Mouse (Mus musculus) brain, embryonic 14.5 days (tissue): Measurements from ENCODE around the gene Gng7. TPM values are rescaled to one million over a fixed set of nuclear protein-coding genes. Genes with fewer than 3 reads are reported as not detected.

ENCODE experiments used
- DNase-seq: peaks from one replicate; pipeline ENCODE4 v3.0.0-alpha.2; 2011; ENCODE audit warnings: low read depth
- CTCF ChIP-seq: fragments of 200-500 bp; IDR thresholded peaks from 2 replicates; pipeline ENCODE4 v1.5.1; 2012; ENCODE audit warnings: inconsistent platforms, mild to moderate bottlenecking, moderate library complexity, borderline replicate concordance; ENCODE audit not compliant: insufficient read depth, insufficient read length; ENCODE audit errors: extremely low read depth
- POLR2A ChIP-seq: fragments of 200-500 bp; IDR thresholded peaks from 2 replicates; pipeline ENCODE4 v1.6.1; 2012; ENCODE audit warnings: mild to moderate bottlenecking, inconsistent platforms, borderline replicate concordance; ENCODE audit not compliant: poor library complexity, insufficient read depth, insufficient read length, severe bottlenecking; ENCODE audit errors: extremely low read depth
- polyA plus RNA-seq: library from polyadenylated mRNA; depleted of rRNA; stranded (reverse); fragments of >200 nt; gene quantifications from 2 replicates; pipeline ENCODE4 v1.2.3, GENCODE M21; 2012

Gng7 gene
- polyA plus RNA-seq, 1 experiment, result 13.3 TPM

GRCm38 (mm10) chr10:81022744-81023143 is 8.0 kb upstream of the Gng7 start:
- DNase-seq, result no peak
- peak; percentile 43; the same call in 1 of the 2 replicates for TF ChIP-seq CTCF
- TF ChIP-seq POLR2A, result no peak

- TF ChIP-seq POLR2A, result no peak
- TF ChIP-seq CTCF, result no peak
- DNase-seq, result no peak
Observed at GRCm38 (mm10) chr10:81021547-81022110, 6.9 kb upstream of the Gng7 start.

- TF ChIP-seq POLR2A, result no peak
- TF ChIP-seq CTCF, result no peak
- no peak for DNase-seq
Observed at GRCm38 (mm10) chr10:81020207-81020606, 5.5 kb upstream of the Gng7 start.

- TF ChIP-seq POLR2A (no peak), CTCF (no peak)
- DNase-seq, result no peak
Observed at GRCm38 (mm10) chr10:81019687-81020086, 4.9 kb upstream of the Gng7 start.

GRCm38 (mm10) chr10:81018326-81018725 is 3.6 kb upstream of the Gng7 start:
- DNase-seq, result no peak
- no peak for TF ChIP-seq POLR2A
- no peak for TF ChIP-seq CTCF

- peak; percentile 79 for TF ChIP-seq CTCF
- TF ChIP-seq POLR2A, result no peak
- peak; percentile 47 for DNase-seq
Observed at GRCm38 (mm10) chr10:81016645-81017044, 1.9 kb upstream of the Gng7 start.

- DNase-seq, result no peak
- TF ChIP-seq POLR2A (no peak), CTCF (no peak)
Observed at GRCm38 (mm10) chr10:81015666-81016065, 921 bp upstream of the Gng7 start.

- DNase-seq, result peak; percentile 64
- TF ChIP-seq CTCF, result no peak
- TF ChIP-seq POLR2A, result no peak
Observed at GRCm38 (mm10) chr10:81010851-81011250, 3.9 kb downstream of the Gng7 start.

GRCm38 (mm10) chr10:81007240-81007639 is 7.5 kb downstream of the Gng7 start:
- DNase-seq, result no peak
- no peak for TF ChIP-seq CTCF
- no peak for TF ChIP-seq POLR2A

GRCm38 (mm10) chr10:81006005-81006677 is 8.6 kb downstream of the Gng7 start:
- DNase-seq, result no peak
- TF ChIP-seq CTCF, result no peak
- no peak for TF ChIP-seq POLR2A

GRCm38 (mm10) chr10:81001161-81001560 is 13.6 kb downstream of the Gng7 start:
- peak; percentile 64 for DNase-seq
- TF ChIP-seq POLR2A (no peak), CTCF (no peak)

GRCm38 (mm10) chr10:81000197-81001062 is 14.3 kb downstream of the Gng7 start:
- TF ChIP-seq POLR2A (no peak), CTCF (no peak)
- DNase-seq, result no peak
